Mouse (Mus musculus) layer of hippocampus, adult 2 months (tissue): ENCODE data around the gene Dvl2. TPM values are rescaled to one million over a fixed set of nuclear protein-coding genes. Genes with fewer than 3 reads are reported as not detected.
"Not testable (repeated sequence)": the region's sequence is repeated elsewhere in the genome, so short reads cannot be mapped to it uniquely, and the experiment has no call there.

ENCODE experiments used
- DNase-seq, 2 experiments: peaks; one replicate each; pipeline ENCODE4 v3.0.0; 2022; ENCODE audit warnings: low spot score in 2 of 2
- H3K27ac ChIP-seq: fragments of 200-600 bp; 2 replicates; pipeline ENCODE4 v1.8.1; 2022
- H3K4me3 ChIP-seq: fragments of 200-600 bp; 2 replicates; pipeline ENCODE4 v1.8.1; 2022; ENCODE audit warnings: mild to moderate bottlenecking
- CTCF ChIP-seq: fragments of 200-600 bp; conservative IDR thresholded peaks from 2 replicates; pipeline ENCODE4 v1.8.1; 2022; ENCODE audit warnings: antibody characterized with exemption, mild to moderate bottlenecking, moderate library complexity
- long read RNA-seq, 2 experiments: library from polyadenylated mRNA; stranded (forward); transcript quantifications; one replicate each; pipeline ENCODE4 v2.0.0; 2021; ENCODE audit warnings: borderline mapping rate in 2 of 2
- total RNA-seq, 2 experiments: library from RNA; stranded (reverse); gene quantifications; 2 replicates each; pipeline ENCODE4 v1.2.3; 2021

The Dvl2 gene
- total RNA-seq: 10 to 100 TPM; 40.6 to 45.3 TPM
- long read RNA-seq, experiment 1, transcript Dvl2-201 (15 exons, 2,968 nt): major isoform, 10 of 23 reads
- long read RNA-seq, experiment 1, partial matches to known transcripts: 6 of 23 reads
- long read RNA-seq, experiment 1, other reads (novel, unspliced or antisense): 7 of 23 reads
- long read RNA-seq, experiment 2, transcript Dvl2-201 (15 exons, 2,968 nt): major isoform, 9 of 32 reads
- long read RNA-seq, experiment 2, partial matches to known transcripts: 6 of 32 reads
- long read RNA-seq, experiment 2, other reads (novel, unspliced or antisense): 17 of 32 reads

DNA sequence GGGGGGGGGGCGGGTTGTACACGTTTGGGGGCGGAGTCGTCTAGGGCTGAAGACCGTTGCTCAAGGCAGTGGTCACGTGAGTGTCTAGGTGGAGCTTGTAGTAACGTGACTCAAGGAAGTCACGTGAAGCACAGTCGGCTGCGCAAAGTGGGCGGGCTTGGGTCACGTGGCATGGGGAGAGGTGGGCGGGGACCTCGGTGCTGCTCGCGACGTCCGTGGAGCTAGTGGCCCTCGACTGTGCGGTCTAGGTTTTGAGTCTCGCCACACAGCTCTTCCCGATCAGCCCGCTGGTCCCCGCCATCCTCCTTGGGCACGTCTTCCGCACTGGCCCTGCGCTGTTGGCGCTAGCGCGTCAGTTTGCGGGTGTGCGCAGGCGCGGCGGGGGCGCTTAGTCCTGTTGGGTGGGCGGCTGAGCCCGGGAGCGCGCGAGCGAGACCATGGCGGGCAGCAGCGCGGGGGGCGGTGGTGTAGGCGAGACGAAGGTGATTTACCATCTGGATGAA, at the start of gene Dvl2:
Gene Dvl2 (plus strand): TSS at position 200 of the 503 bp plus-strand sequence.
- Histone ChIP-seq H3K27ac (peak within 1 kb of the TSS; percentile 97), H3K4me3 (peak within 1 kb of the TSS; percentile 87)
- TF ChIP-seq CTCF: no peak
- DNase-seq: peak; percentile 87 to 92

DNA sequence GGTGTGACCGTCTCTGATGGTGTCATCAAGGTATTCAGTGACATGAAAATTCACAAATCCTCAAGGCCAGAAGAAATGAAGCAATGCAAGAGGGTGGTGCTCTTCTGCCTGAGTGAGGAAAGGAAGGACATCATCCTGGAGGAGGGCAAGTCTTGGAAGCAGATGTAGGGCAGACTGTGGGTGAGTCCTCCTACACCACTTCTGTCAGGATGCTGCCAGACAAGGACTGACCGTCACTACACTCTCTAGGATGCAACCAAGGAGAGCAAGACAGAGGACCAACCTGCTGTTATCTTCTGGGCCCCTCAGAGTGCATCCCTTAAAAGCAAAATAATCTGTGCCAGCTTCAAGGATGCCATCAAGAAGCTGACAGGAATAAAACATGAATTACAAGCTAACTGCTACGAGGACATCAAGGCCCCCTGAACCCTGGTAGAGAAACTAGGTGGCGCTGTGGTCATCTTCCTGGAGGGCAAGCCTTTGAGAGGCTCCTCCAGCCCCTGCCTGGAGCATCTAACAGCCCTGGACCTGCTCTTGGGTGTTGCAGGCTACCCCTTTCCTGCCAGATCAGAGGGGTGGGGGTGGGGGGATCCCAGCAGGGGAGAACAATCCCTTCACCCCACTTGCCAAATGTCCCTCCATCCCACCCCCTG, 49.5 kb upstream of the Dvl2 start:
- TF ChIP-seq CTCF: peak; percentile 43
- no peak for DNase-seq
- H3K27ac ChIP-seq: no peak overlapping the region
- H3K4me3 ChIP-seq: no peak overlapping the region

DNA sequence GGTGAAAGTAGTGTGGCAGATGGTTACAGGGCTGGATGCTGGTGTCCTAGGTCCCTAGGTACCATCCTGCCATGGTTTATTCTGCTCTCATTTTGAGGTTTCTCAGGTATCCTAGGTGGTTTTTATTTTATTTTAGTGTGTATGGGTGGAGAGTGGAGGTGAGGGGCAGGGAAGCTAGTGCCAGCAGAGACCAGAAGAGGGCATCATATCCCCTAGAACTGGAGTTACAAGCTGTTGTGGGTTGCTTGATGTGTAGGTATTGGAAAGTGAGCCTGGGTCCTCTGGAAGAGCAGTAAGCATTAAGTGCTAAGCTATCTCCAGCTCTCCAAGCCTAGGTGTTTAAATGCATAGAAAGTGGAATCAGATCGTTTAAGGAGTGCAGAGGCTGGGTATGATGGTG, 48.1 kb upstream of the Dvl2 start:
- Histone ChIP-seq H3K4me3 (no peak overlapping the region), H3K27ac (no peak overlapping the region)
- no peak; the same call in 1 of the 2 replicates for TF ChIP-seq CTCF
- no peak for DNase-seq

DNA sequence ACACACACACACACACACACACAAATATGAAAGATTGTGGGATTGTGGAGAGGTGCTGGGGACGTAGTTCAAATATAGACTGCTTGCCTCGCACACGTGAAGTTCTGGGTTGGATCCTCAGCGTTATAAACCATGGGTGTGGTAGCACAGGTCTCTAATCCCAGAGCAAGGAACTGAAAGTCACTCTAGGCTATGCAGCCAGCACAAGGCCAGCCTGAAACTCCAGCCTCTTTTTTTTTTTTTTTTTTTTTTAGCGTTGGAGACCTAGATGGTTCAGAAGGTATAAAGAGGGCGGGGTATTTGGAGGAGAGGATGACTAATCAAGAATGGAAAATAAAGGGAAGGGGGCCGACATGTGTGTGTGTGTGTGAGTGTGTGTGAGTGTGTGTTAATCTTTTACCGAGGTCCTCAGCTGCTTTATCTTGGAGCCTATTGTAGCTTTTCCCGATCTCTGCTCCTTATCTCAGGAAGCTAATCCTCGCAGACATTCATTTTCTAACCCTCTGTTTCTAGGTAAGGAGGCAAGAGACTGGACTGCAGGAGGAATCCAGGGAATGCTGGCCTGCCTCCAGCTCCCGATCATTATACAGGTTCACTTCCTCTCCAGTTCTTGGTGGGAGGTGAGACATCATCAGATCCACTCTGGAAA, 47.0 kb upstream of the Dvl2 start:
- no peak for TF ChIP-seq CTCF
- Histone ChIP-seq H3K4me3 (no peak overlapping the region), H3K27ac (no peak overlapping the region)
- no peak for DNase-seq

DNA sequence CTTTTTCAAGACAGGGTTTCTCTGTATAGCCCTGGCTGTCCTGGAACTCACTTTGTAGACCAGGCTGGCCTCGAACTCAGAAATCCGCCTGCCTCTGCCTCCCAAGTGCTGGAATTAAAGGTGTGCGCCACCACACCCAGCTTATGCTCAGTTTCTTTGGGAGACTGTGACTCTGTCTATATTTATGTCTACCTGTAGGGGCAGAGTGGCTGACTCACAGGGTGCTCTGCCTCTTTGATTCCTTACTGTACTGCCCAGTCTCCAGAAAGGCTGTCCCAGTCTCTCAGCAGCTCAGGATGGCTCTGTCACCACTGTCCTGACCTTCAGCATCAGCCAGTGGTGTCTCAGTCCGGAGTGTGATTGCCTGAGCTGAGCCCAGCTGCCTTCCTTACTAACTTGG, 44.8 kb upstream of the Dvl2 start:
- DNase-seq, H3K27ac ChIP-seq, H3K4me3 ChIP-seq: not testable (repeated sequence)

DNA sequence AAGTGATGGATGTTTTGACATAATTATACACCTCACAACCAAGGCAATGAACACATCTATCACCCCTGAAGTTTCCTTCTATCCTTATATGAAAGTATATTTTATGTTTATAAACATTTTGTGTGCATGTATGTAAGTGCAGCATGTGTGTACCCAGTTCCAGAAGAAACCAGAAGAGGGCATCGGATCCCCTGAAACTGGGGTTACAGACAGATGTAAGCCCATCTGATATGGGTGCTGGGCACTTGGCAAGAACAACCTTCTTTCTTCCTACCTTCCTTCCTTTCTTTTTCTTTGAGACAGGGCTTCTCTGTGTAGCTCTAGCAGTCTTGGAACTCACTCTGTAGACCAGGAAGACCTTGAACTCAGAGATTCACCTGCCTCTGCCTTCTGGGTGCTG, 44.2 kb upstream of the Dvl2 start:
- TF ChIP-seq CTCF: peak; percentile 43
- Histone ChIP-seq H3K27ac (no peak overlapping the region), H3K4me3 (no peak overlapping the region)
- DNase-seq: no peak

DNA sequence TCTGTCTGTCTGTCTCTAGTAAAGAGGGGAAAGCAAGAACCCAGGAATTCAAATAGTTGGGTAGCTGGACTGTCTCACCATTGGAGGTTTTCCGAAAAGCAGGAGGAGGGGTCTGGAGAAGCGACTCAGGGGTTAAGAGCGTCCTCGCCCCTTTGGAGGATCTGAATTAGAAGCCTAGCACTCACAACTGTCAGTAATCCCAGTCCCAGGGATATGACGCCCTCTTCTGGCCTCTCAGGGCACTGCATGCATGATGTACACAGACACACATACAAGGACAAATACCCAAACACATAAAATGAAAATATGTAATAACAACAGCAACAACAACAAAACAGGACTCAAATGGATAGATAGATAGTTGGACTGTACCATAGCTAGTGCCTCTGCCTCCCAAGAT, 39.8 kb upstream of the Dvl2 start:
- Histone ChIP-seq H3K27ac (no peak overlapping the region), H3K4me3 (no peak overlapping the region)
- peak; percentile 58 for TF ChIP-seq CTCF
- no peak for DNase-seq

DNA sequence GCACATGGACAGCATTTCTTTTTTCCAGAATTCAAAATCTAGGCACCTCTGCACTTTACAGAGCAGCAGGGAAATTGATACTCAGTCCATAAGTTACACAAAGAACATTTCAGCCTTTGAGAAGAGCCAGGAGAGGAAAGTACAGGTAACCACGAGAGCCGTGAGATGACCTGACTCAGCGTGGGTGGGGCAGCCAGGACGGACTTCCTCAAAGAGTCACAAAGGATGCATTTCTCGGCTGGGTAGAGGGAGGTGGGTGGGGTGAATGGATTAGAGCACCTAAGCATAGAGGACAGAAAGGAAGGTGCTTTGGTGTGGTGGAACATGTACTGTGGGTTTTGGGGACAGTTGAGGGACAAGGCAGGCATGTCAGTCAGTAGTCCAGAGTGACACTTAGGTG, 38.6 kb upstream of the Dvl2 start:
- Histone ChIP-seq H3K27ac (no peak overlapping the region), H3K4me3 (no peak overlapping the region)
- no peak for DNase-seq
- TF ChIP-seq CTCF: no peak

DNA sequence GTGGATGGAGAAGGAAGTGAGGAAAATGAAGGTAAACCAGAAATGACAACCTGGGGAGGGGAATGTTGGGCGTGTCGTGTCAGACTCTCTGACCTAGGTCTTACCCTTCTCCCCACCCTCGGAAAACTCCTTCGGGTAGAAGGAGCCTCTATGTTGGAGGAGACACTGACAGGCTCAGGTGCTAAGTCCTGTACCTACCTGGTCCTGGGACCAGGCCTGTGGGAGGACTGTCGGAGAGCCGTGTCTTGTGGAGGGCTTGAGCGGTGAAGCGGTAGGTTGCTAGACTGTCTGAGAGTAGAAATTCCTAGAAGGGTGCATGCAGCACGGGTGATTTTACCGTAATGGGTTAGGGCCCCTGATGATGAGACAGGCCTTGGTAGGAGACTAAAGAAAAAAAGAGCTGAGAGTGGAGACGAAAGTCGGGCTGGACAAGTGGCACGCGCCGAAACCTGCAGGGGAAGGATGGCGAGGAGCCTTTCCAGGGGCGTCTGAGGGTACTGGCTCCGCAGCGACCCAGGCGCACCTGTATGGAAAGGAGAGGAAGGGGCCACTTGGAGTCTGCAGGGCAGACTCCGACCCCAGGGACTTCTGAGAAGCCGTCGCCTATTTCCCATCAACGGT, 35.6 kb upstream of the Dvl2 start, which contains the start of gene Cldn7:
Gene Cldn7 (plus strand): TSS at position 130 of the 621 bp plus-strand sequence.
- DNase-seq: no peak
- no peak within 1 kb of the TSS for H3K27ac ChIP-seq
- H3K4me3 ChIP-seq: no peak within 1 kb of the TSS

DNA sequence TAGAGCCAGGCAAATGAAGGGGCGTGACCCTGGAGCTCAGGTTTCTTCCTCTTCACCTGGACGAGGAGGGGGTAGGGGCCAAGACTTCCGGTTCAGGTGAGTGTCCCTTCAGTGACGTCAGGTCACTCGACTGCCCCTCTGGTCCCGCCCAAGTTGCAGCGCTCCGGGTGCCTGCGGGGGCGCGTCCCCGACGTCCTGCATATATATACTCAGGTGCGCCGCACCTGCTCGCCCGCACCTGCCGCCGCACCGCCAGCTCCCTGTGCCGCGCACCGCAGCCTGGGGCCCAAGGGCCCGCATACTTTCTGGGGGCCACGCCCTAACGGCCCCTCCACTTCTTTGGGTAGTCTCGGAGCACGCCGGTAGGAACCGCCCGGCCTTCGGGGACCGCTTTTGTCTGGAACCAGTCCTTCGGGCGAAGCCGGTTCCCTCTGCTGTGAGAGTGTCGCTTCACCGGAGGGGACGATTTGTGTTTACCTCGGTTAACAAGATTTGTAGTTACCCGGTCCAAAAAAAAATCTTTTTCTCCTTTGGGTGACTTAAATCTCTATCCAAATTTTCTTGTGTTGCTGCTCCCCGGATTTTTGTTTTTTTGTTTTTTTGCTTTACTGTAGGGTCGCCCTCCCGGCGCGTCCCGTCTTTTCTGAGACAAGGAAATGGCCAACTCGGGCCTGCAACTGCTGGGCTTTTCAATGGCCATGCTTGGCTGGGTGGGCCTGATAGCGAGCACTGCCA, 35.0 kb upstream of the Dvl2 start:
- no peak for DNase-seq
- Histone ChIP-seq H3K27ac (no peak overlapping the region), H3K4me3 (no peak overlapping the region)
- no peak for TF ChIP-seq CTCF

More for the DNA sequence above, 35.6 kb upstream of the Dvl2 start, which contains the start of gene Cldn7:
- no peak for TF ChIP-seq CTCF

DNA sequence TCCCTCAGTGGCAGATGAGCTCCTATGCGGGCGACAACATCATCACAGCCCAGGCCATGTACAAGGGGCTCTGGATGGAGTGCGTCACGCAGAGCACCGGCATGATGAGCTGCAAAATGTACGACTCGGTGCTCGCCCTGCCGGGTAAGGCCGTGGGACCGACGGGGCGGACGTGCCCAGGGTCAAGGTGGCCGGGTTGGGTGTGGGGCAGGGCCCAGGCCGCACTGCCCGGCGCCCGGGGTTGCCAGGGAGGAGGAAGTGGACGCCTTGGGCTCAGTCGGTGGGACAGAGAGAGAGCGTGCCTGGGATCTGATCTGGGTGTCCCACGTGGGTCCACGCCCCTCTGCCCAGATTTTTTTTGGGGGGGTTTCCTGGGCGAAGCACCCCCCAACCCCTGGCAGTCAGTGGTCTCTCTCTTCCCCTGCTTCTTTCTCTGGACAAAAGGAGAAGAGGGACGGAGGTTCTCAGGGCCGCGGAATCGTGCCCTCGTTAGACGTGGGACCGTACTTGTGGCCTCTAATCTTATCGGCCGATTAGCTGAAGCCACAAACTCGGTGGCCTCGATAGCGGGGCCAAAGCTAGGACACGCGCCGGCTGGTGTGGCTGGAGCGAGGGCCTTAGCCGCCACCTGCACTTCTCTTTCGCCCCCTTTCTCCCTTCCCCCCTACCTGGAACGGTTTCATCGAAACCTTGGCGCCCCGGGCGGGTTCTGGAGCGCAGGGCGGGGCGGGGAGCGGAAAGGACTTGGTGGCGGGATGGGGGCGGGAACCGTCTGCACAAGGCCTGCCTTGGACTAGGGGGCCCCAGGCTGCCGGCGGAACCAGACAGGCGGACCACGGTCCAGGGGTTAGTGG, 34.2 kb upstream of the Dvl2 start:
- no peak for TF ChIP-seq CTCF
- Histone ChIP-seq H3K4me3 (peak overlapping the region; percentile 7; the same call in 1 of the 2 replicates), H3K27ac (no peak overlapping the region)
- no peak for DNase-seq
